Mouse (Mus musculus): Measurements from ENCODE around the gene Gm49355. TPM values are rescaled to one million over a fixed set of nuclear protein-coding genes. Genes with fewer than 3 reads are reported as not detected.

Gm49355 gene
- 0.09 TPM in 1 of 2 replicates, not detected in the other for polyA plus RNA-seq (2012; rRNA removed)

DNA sequence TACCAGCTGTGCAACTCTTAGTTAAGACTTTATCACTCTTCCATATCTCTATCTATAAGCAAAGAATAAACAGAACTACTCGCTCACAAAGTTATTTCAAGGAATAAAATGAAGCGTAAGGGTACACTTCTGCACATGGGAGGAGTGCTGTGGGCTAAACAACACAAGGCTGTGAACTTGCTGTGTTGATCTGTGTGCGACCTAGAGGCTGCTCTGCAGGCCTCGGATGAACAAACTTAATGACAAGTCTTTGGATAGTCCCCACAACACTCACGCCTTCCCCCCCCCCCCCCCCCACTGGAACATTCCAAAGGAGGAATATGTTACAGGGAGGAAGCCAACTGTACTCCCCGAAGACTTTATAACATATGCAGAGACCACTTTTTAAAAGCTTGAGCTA is at the start of gene Gm49355:
TSS of gene Gm49355 (plus strand) at position 336 of the 400 bp plus-strand sequence.

DNA sequence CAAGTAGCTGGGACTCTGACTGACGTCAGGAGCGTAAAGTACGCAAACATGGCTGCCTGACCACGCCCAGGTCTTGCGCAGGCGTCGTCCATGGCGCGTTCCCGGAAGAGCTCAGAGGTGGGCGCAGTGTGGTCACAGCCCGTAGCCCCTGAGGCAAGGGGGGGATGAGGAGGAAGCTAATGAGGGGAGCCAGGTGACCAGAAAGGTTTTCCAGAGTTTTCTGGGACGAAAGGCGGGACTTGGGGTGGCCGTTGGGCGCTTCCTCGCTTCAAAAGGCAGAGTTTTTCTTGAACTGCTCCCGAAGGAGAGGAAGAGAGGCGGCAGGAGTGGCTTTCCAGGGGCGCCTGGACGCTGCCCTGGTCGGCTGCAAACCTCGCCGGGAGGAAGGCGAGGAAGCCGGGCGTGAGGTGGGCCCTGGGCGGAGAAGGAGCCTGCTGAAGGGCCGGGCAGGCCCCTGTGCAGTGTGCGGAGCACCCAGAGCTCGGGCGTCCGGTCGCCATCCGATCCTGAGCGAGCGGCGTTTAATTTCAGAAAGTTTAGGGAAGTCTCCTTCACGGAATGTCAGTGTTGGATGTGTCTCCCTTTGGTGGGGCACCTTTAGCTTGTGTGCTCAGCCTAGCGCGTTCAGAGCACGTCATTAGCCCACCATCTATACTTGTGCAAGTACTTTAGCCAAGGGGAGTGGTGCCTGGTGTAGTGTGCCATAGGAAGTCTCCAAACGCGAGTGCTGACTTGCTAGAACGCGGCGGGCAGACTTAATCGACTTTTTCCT is 551 bp downstream of the Gm49355 start, which contains the start of gene 3830406C13Rik:
TSS of gene 3830406C13Rik (plus strand) at position 33 of the 772 bp plus-strand sequence.

GRCm38 (mm10) chr14:12348089-12348488 is 64.3 kb downstream of the Gm49355 start, which contains the start of gene Fezf2:
Fezf2 (minus strand) TSS chr14:12348189.

Other genes with a start within 250 kb of the Gm49355 start
- 2.2 and 3.2 TPM in 2 replicates for gene 3830406C13Rik, start 197 bp downstream of the Gm49355 start, polyA plus RNA-seq (2012; rRNA removed)
- not detected in 2 replicates for gene Fezf2, start 64.2 kb downstream of the Gm49355 start, polyA plus RNA-seq (2012; rRNA removed)

Data from colon, adult 2 months (tissue).